Mouse (Mus musculus) forebrain, embryonic 14.5 days (tissue): ENCODE results near the gene Ezh1. TPM values are rescaled to one million over a fixed set of nuclear protein-coding genes. Genes with fewer than 3 reads are reported as not detected.

Source experiments
- ATAC-seq: fragments of 200-750 bp; cut with Nextera tagmentation; 2 replicates; pipeline ENCODE4 v1.8.0; 2017; ENCODE audit warnings: mild to moderate bottlenecking, moderate library complexity
- DNase-seq: peaks from one replicate; pipeline ENCODE4 v3.0.0-alpha.2; 2015; ENCODE audit warnings: low spot score
- H3K27ac ChIP-seq: fragments of 300-500 bp; sonication (generic); 2 replicates; pipeline ENCODE4 v1.5.1; 2014; ENCODE audit warnings: low read depth, mild to moderate bottlenecking, control low read depth, low read length, moderate library complexity
- H3K27me3 ChIP-seq: fragments of 300-500 bp; sonication (generic); replicated peaks from 2 replicates; pipeline ENCODE4 v1.6.1; 2014; ENCODE audit warnings: low read length, control low read depth, mixed read lengths; ENCODE audit not compliant: control insufficient read depth, insufficient read depth
- H3K36me3 ChIP-seq: fragments of 300-500 bp; sonication (generic); 2 replicates; pipeline ENCODE4 v1.6.1; 2014; ENCODE audit warnings: low read length, control low read depth; ENCODE audit not compliant: control insufficient read depth, insufficient read depth
- H3K4me1 ChIP-seq: fragments of 300-500 bp; sonication (generic); 2 replicates; pipeline ENCODE4 v1.6.1; 2014; ENCODE audit warnings: antibody characterized with exemption, low read length, control low read depth; ENCODE audit not compliant: control insufficient read depth, insufficient read depth
- H3K4me2 ChIP-seq: fragments of 300-500 bp; sonication (generic); 2 replicates; pipeline ENCODE4 v1.6.1; 2014; ENCODE audit warnings: mild to moderate bottlenecking, control low read depth, low read length
- H3K4me3 ChIP-seq: fragments of 300-500 bp; sonication (generic); 2 replicates; pipeline ENCODE4 v1.5.1; 2014; ENCODE audit warnings: low read depth, low read length, control low read depth
- H3K9ac ChIP-seq: fragments of 300-500 bp; sonication (generic); 2 replicates; pipeline ENCODE4 v1.6.1; 2014; ENCODE audit warnings: mild to moderate bottlenecking, low read length, control low read depth, moderate library complexity
- H3K9me3 ChIP-seq: fragments of 300-500 bp; sonication (generic); replicated peaks from 2 replicates; pipeline ENCODE4 v1.6.1; 2016; ENCODE audit warnings: low read length, control low read depth, mixed read lengths; ENCODE audit not compliant: control insufficient read depth
- WGBS: fragments of 180-500 bp; shearing (Covaris S2); extraction: QIAGEN DNeasy Blood & Tissue Kit; methylation state at CpG from one replicate; pipeline ENCODE4 v1.1.7; 2014; 5-methylcytosine and 5-hydroxymethylcytosine counted together
- polyA plus RNA-seq: library from polyadenylated mRNA; unstranded; fragments of >200 nt; fragmentation: Nextera tagmentation; extraction: Ambion mirVana; gene quantifications from 2 replicates; pipeline ENCODE4 v1.2.1, GENCODE M21; 2014

Ezh1 gene
- polyA plus RNA-seq, 1 experiment from 2014 or later, result 16.1 TPM

DNA sequence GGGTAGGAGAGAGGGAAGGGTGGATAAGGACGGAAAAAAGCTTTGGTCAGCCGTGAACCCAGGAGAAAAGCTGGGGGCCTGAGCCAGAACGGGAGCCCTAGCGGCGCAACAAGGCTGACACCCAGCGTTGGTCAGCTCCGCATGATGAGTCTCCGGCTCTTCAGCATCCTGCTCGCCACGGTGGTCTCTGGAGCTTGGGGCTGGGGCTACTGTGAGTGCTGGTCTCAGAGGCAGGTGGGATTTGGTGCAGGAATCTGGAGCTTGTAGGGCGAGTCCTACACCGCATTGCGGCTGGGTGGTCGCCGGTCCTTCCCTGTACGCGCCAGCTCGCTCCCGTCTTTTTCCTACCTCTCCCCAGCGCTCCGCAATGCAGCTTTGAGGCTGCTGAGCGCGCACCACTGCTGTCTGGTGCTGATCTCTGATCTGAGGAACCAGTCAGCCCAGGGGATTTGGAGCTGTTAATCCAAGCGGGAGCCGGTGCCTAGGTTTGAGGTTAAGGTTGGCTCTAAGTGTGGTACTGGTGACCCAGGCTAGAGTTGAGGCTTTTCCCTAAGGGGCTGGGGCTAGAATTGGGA is 50.1 kb downstream of the Ezh1 start:
- Histone ChIP-seq H3K4me2 (peak overlapping the region; percentile 54), H3K9me3 (no peaks in the 10 kb centered on the region), H3K27ac (no peak overlapping the region), H3K9ac (peak overlapping the region; percentile 49), H3K4me1 (peaks cover 22% of the 10 kb centered on the region), H3K4me3 (peak overlapping the region; percentile 28), H3K36me3 (no peaks in the 10 kb centered on the region), H3K27me3 (peaks cover 51% of the 10 kb centered on the region)
- ATAC-seq, result no peak
- under 1% methylated on average over 25 of the region's 25 CpGs for WGBS
- DNase-seq, result peak; percentile 42

- no peak for ATAC-seq
These were observed 50.6 kb downstream of the Ezh1 start for GRCm38 (mm10) chr11:101175636-101176116.

GRCm38 (mm10) chr11:101174851-101175628 is 51.2 kb downstream of the Ezh1 start, which contains the start of gene Ccr10:
Ccr10 (minus strand) TSS chr11:101175443.
- 22% methylated on average over 14 of the region's 14 CpGs for WGBS
- DNase-seq (peak; percentile 64), ATAC-seq (no peak)
- Histone ChIP-seq H3K9me3 (no peaks in the 10 kb centered on the region), H3K4me1 (peaks cover 26% of the 10 kb centered on the region), H3K27ac (no peak within 1 kb of the TSS), H3K27me3 (peaks cover 56% of the 10 kb centered on the region), H3K36me3 (no peaks in the 10 kb centered on the region), H3K4me3 (peak within 1 kb of the TSS; percentile 28), H3K9ac (peak within 1 kb of the TSS; percentile 56), H3K4me2 (peak within 1 kb of the TSS; percentile 63)

More at GRCm38 (mm10) chr11:101175636-101176116, 50.6 kb downstream of the Ezh1 start:
- DNase-seq, result peak; percentile 43
- Histone ChIP-seq H3K4me2 (peak overlapping the region; percentile 54), H3K36me3 (no peaks in the 10 kb centered on the region), H3K9ac (peak overlapping the region; percentile 49; the same call in 1 of the 2 replicates), H3K27ac (no peak overlapping the region), H3K4me1 (peaks cover 22% of the 10 kb centered on the region), H3K27me3 (peaks cover 51% of the 10 kb centered on the region), H3K4me3 (peak overlapping the region; percentile 28), H3K9me3 (no peaks in the 10 kb centered on the region)
- WGBS, result 9% methylated on average over 11 of the region's 11 CpGs

DNA sequence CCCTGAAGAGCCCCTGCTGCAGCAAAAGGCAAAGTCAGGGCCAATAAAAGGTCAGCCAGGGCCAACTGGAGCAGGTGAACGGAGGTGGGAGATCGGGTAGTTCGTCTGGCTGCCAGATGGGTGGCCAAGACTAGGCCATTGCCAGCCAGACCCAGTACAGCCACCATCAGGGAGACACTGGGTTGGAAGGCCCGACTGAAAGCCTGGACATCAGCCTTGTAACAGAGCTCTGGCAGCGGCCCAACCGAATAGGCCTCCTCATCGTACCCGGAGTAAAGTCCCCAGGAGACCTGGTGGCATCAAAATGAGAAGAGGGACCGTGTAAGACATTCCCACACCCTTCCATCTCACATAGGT is 51.9 kb downstream of the Ezh1 start:
- WGBS, result 27% methylated on average over 9 of the region's 9 CpGs
- Histone ChIP-seq H3K4me2 (peak overlapping the region; percentile 63), H3K9me3 (no peaks in the 10 kb centered on the region), H3K9ac (peak overlapping the region; percentile 56), H3K27ac (no peak overlapping the region), H3K27me3 (peaks cover 62% of the 10 kb centered on the region), H3K4me3 (peak overlapping the region; percentile 28), H3K36me3 (no peaks in the 10 kb centered on the region), H3K4me1 (peaks cover 32% of the 10 kb centered on the region)
- ATAC-seq (no peak), DNase-seq (no peak)

GRCm38 (mm10) chr11:101173631-101174388 is 52.5 kb downstream of the Ezh1 start:
- peaks cover 36% of the 10 kb centered on the region for H3K4me1 ChIP-seq

DNA sequence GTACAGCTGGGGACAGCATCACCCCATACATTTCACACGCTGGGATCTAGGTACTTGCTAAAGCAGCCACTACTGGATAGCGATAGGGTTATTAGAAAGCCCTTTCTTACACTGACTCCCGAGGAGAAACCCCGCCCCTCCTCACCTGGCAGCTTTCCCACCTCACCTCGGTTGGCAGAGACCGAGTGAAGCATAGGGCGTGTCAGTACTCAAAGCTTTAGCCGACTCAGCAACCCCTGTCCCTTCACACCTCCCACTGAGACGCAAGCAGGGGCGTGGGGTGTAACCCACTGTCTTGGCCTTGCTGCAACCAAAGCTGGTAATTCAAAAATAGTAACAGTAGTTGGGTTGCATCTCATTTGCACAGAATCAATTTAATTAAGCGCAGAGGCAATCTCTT is 53.2 kb downstream of the Ezh1 start:
- Histone ChIP-seq H3K36me3 (no peaks in the 10 kb centered on the region), H3K4me2 (peak overlapping the region; percentile 63), H3K9ac (no peak overlapping the region; the same call in 1 of the 2 replicates), H3K4me1 (peaks cover 36% of the 10 kb centered on the region), H3K9me3 (no peaks in the 10 kb centered on the region), H3K27me3 (peaks cover 62% of the 10 kb centered on the region), H3K4me3 (peak overlapping the region; percentile 28; the same call in 1 of the 2 replicates), H3K27ac (no peak overlapping the region)
- DNase-seq (no peak), ATAC-seq (no peak)
- WGBS, result 8% methylated on average over 11 of the region's 11 CpGs

More at GRCm38 (mm10) chr11:101173631-101174388, 52.5 kb downstream of the Ezh1 start:
- WGBS, result 1% methylated on average over 61 of the region's 61 CpGs
- no peaks in the 10 kb centered on the region for H3K9me3 ChIP-seq
- ATAC-seq (peak; percentile 56), DNase-seq (peak; percentile 86)
- H3K27me3 ChIP-seq, result peaks cover 62% of the 10 kb centered on the region
- peak overlapping the region; percentile 63 for H3K4me2 ChIP-seq
- peak overlapping the region; percentile 28 for H3K4me3 ChIP-seq
- peak overlapping the region; percentile 27; the same call in 1 of the 2 replicates for H3K27ac ChIP-seq
- no peaks in the 10 kb centered on the region for H3K36me3 ChIP-seq
- H3K9ac ChIP-seq, result peak overlapping the region; percentile 56

DNA sequence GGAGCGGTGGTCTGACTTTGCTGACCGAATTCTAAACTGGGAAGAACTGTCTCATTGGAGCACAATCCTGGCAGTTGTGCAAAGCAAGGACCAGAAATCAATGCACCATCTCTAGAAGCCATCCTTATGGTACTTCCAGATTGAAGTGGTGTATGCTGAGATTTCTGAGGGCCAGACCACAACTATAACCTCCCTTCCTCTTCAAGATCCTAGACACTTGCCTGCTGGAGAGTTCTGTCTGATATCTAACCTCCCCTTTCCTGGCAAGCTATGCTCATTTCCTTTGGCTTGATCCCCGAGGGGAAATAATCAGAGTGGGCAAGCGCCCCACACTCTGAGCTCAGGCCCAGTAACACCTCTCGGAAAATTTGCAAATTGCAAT is 53.8 kb downstream of the Ezh1 start:
- WGBS, result 18% methylated on average over 5 of the region's 5 CpGs
- H3K4me3 ChIP-seq, result peak overlapping the region; percentile 73
- H3K9me3 ChIP-seq, result no peaks in the 10 kb centered on the region
- peak overlapping the region; percentile 79 for H3K4me2 ChIP-seq
- ATAC-seq (no peak), DNase-seq (no peak)
- H3K4me1 ChIP-seq, result peaks cover 36% of the 10 kb centered on the region
- H3K36me3 ChIP-seq, result peaks cover 5% of the 10 kb centered on the region; the same call in 1 of the 2 replicates
- peak overlapping the region; percentile 32; the same call in 1 of the 2 replicates for H3K9ac ChIP-seq
- peaks cover 62% of the 10 kb centered on the region for H3K27me3 ChIP-seq
- H3K27ac ChIP-seq, result peak overlapping the region; percentile 55

DNA sequence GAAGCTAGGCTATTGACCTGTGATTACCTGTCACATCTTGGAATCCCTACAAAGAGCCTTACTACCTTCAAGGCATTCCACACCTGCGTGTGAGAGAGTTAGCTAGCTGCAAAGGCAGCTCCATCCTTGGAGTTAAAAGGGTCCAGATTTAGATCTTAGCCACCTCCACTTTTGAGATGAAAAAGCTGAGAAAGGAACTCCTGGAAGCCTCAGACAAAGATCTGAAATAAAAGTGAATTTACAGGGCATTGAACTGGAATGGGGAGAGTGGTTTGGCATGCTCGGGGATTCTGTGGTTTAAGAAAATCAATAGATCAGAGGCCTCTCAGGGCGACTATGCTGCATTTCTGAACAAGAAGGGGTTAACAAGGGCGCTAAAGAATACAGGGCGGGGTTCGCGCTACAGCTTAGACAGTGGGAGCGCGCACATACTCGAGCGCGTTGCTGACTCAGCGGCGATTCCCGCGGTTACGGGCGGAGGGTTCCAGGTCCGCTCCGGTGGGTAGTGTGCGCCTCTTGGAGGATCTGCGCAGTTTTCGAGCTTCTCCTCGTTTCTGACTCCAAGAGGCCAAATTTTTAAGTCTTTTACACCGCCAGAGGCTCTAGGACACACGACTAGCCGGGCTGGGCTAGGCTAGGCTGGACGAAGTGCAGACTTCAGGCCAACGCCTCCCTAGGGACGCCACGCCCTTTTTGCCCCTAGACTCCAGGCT is 54.4 kb downstream of the Ezh1 start:
- peaks cover 62% of the 10 kb centered on the region for H3K27me3 ChIP-seq
- H3K4me2 ChIP-seq, result peak overlapping the region; percentile 79
- peak; percentile 65 for ATAC-seq
- DNase-seq, result peak; percentile 92
- whole genome bisulfite sequencing, result under 1% methylated on average over 31 of the region's 31 CpGs
- H3K36me3 ChIP-seq, result peaks cover 10% of the 10 kb centered on the region
- H3K9ac ChIP-seq, result peak overlapping the region; percentile 32; the same call in 1 of the 2 replicates
- H3K4me3 ChIP-seq, result peak overlapping the region; percentile 73
- H3K9me3 ChIP-seq, result no peaks in the 10 kb centered on the region
- peaks cover 34% of the 10 kb centered on the region for H3K4me1 ChIP-seq
- peak overlapping the region; percentile 55 for H3K27ac ChIP-seq
